17 mouse cellular contexts compared by ENCODE assay signal in the genomic region with DNA sequence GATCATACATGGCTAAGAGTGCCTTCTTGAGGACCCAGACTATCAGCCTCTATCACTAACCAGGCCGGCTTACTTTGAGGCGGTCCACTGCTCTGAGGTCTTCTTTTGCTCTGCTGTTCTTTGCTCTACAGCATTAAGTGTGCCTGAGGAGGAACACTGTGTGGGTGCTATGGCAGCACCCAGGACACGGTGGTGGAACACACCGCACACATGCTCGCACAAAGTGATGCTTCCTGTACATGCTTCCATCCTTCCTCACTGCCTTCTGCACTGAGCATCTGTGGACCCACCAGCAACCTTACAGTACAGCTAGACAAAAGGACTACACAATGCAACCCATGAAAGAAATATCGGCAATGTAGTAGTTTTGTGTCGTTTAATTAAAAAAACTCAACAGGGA. TPM values are rescaled to one million over a fixed set of nuclear protein-coding genes. Genes with fewer than 3 reads are reported as not detected.
DNase-seq lines count a peak whose midpoint lies in the region; ATAC-seq and TF ChIP-seq lines count a peak whose summit lies in the region.
"Had no signal": no experiment of that assay in that cellular context is flagged by ENCODE, and none has a peak within 500 bp of the region (broad histone marks: within the 10 kb centered on the region; RNA-seq: fewer than 3 reads in every experiment).

No protein-coding gene starts in this region.

- DNase-seq in embryonic facial prominence, embryonic 10.5 days (ENCODE audit: low spot score), result no peak
- no peak for DNase-seq in heart, postnatal 4 days
- DNase-seq in lung, embryonic 14.5 days, result no peak
- no peak for DNase-seq in lung, postnatal 0 days (ENCODE audit: low spot score)
- DNase-seq in left cerebral cortex, adult 8-10 months (ENCODE audit: low spot score in 2 of 2), result no peak
- DNase-seq: cerebellum, adult 2 months; liver had no signal

- TF ChIP-seq EP300 in lung, postnatal 0 days (IDR thresholded peaks at IDR 0.05), result no peak

- no peak for TF ChIP-seq CTCF in lung, embryonic 14.5 days (IDR thresholded peaks at IDR 0.05; ENCODE audit: low read depth)
- no peak for TF ChIP-seq CTCF in lung, postnatal 0 days (IDR thresholded peaks at IDR 0.05)

- no peaks in the 10 kb centered on the region for H3K27me3 ChIP-seq in embryonic facial prominence, embryonic 13.5 days
- H3K27me3 ChIP-seq in embryonic facial prominence, embryonic 10.5 days (replicated peaks; ENCODE audit: low read depth, poor library complexity, severe bottlenecking), result no peaks in the 10 kb centered on the region
- no peaks in the 10 kb centered on the region for H3K27me3 ChIP-seq in heart, embryonic 16.5 days (ENCODE audit: control insufficient read depth, insufficient read depth, low read length)
- no peaks in the 10 kb centered on the region for H3K27me3 ChIP-seq in lung, embryonic 14.5 days (ENCODE audit: insufficient read depth, low read length)
- H3K27me3 ChIP-seq in lung, postnatal 0 days (replicated peaks; ENCODE audit: insufficient read depth, low read length), result no peaks in the 10 kb centered on the region
- H3K27me3 ChIP-seq in limb, embryonic 15.5 days, result no peaks in the 10 kb centered on the region
- H3K27me3 ChIP-seq: neural tube, embryonic 13.5 days had no signal

- peaks cover 11% of the 10 kb centered on the region for H3K4me1 ChIP-seq in embryonic facial prominence, embryonic 13.5 days
- H3K4me1 ChIP-seq in embryonic facial prominence, embryonic 10.5 days, result 0 out of 2 replicates have a peak, but pooled peaks cover 6% of the 10 kb centered on the region
- H3K4me1 ChIP-seq in heart, embryonic 16.5 days (ENCODE audit: control insufficient read depth, insufficient read depth, low read length), result peaks cover 13% of the 10 kb centered on the region
- peaks cover 4% of the 10 kb centered on the region; the same call in 1 of the 2 replicates for H3K4me1 ChIP-seq in lung, embryonic 14.5 days (ENCODE audit: insufficient read depth)
- no peaks in the 10 kb centered on the region for H3K4me1 ChIP-seq in lung, postnatal 0 days (ENCODE audit: insufficient read depth, low read depth, low read length)
- peaks cover 7% of the 10 kb centered on the region for H3K4me1 ChIP-seq in limb, embryonic 15.5 days
- H3K4me1 ChIP-seq: neural tube, embryonic 13.5 days had no signal

- H3K9me3 ChIP-seq in embryonic facial prominence, embryonic 13.5 days, result peaks cover 11% of the 10 kb centered on the region; the same call in 1 of the 2 replicates
- peaks cover 12% of the 10 kb centered on the region for H3K9me3 ChIP-seq in embryonic facial prominence, embryonic 10.5 days
- H3K9me3 ChIP-seq in heart, embryonic 16.5 days (replicated peaks; ENCODE audit: control insufficient read depth, low read length), result peaks cover 4% of the 10 kb centered on the region; the same call in 1 of the 2 replicates
- H3K9me3 ChIP-seq in lung, embryonic 14.5 days (ENCODE audit: low read depth, low read length), result no peaks in the 10 kb centered on the region
- H3K9me3 ChIP-seq in lung, postnatal 0 days (ENCODE audit: low read length), result no peaks in the 10 kb centered on the region
- no peaks in the 10 kb centered on the region for H3K9me3 ChIP-seq in limb, embryonic 15.5 days

- no peak overlapping the region for H3K9ac ChIP-seq in embryonic facial prominence, embryonic 13.5 days
- H3K9ac ChIP-seq in heart, embryonic 16.5 days (ENCODE audit: low read length), result no peak overlapping the region
- no peak overlapping the region for H3K9ac ChIP-seq in lung, embryonic 14.5 days
- no peak overlapping the region for H3K9ac ChIP-seq in lung, postnatal 0 days (replicated peaks; ENCODE audit: low read depth)
- no peak overlapping the region for H3K9ac ChIP-seq in limb, embryonic 15.5 days
- H3K9ac ChIP-seq: neural tube, embryonic 13.5 days had no signal

- no peak overlapping the region for H3K4me3 ChIP-seq in embryonic facial prominence, embryonic 13.5 days
- no peak overlapping the region for H3K4me3 ChIP-seq in embryonic facial prominence, embryonic 10.5 days
- no peak overlapping the region for H3K4me3 ChIP-seq in heart, embryonic 16.5 days (ENCODE audit: low read length)
- H3K4me3 ChIP-seq in lung, embryonic 14.5 days (ENCODE audit: low read depth, low read length), result no peak overlapping the region
- no peak overlapping the region for H3K4me3 ChIP-seq in lung, postnatal 0 days (ENCODE audit: low read depth, low read length)
- H3K4me3 ChIP-seq in limb, embryonic 15.5 days, result no peak overlapping the region
- H3K4me3 ChIP-seq: hindbrain, embryonic 10.5 days; neural tube, embryonic 13.5 days had no signal

- ATAC-seq in embryonic facial prominence, embryonic 13.5 days (ENCODE audit: insufficient number of reproducible peaks, insufficient read depth, low FRiP score, low TSS enrichment, low read depth), result no peak
- ATAC-seq in heart, embryonic 16.5 days (replicated peaks; ENCODE audit: extremely low read depth, insufficient read depth, low FRiP score), result 0 out of 2 replicates have a peak, but pooled peaks have one; percentile 8
- ATAC-seq in lung, embryonic 14.5 days (ENCODE audit: insufficient read depth), result peak; percentile 35; the same call in 1 of the 2 replicates
- no peak for ATAC-seq in lung, postnatal 0 days
- no peak for ATAC-seq in limb, embryonic 15.5 days (ENCODE audit: insufficient number of reproducible peaks, low FRiP score, low TSS enrichment, low read depth)

- peak overlapping the region; percentile 69 for H3K27ac ChIP-seq in embryonic facial prominence, embryonic 13.5 days
- no peak overlapping the region for H3K27ac ChIP-seq in embryonic facial prominence, embryonic 10.5 days (replicated peaks)
- H3K27ac ChIP-seq in heart, embryonic 16.5 days (ENCODE audit: low read length), result 0 out of 2 replicates have a peak overlapping the region, but pooled peaks have one; percentile 41
- H3K27ac ChIP-seq in lung, embryonic 14.5 days (ENCODE audit: low read depth), result peak overlapping the region; percentile 50; the same call in 1 of the 2 replicates
- H3K27ac ChIP-seq in lung, postnatal 0 days (ENCODE audit: low read length), result no peak overlapping the region
- peak overlapping the region; percentile 43; the same call in 1 of the 2 replicates for H3K27ac ChIP-seq in limb, embryonic 15.5 days
- H3K27ac ChIP-seq: hindbrain, embryonic 10.5 days had no signal

- 95% methylated on average over 7 of the region's 7 CpGs for WGBS in embryonic facial prominence, embryonic 13.5 days
- 96% methylated on average over 7 of the region's 7 CpGs for WGBS in embryonic facial prominence, embryonic 10.5 days
- WGBS in heart, embryonic 16.5 days, result 92% methylated on average over 7 of the region's 7 CpGs
- WGBS in lung, embryonic 14.5 days, result 95% methylated on average over 7 of the region's 7 CpGs
- 91% methylated on average over 7 of the region's 7 CpGs for WGBS in lung, postnatal 0 days
- 93% methylated on average over 7 of the region's 7 CpGs for WGBS in limb, embryonic 15.5 days

- H3K36me3 ChIP-seq in embryonic facial prominence, embryonic 13.5 days, result peaks cover 46% of the 10 kb centered on the region
- peaks cover 76% of the 10 kb centered on the region for H3K36me3 ChIP-seq in embryonic facial prominence, embryonic 10.5 days (replicated peaks)
- peaks cover 43% of the 10 kb centered on the region for H3K36me3 ChIP-seq in heart, embryonic 16.5 days (ENCODE audit: control insufficient read depth, insufficient read depth)
- H3K36me3 ChIP-seq in lung, embryonic 14.5 days (ENCODE audit: insufficient read depth), result peaks cover 62% of the 10 kb centered on the region
- H3K36me3 ChIP-seq in lung, postnatal 0 days (ENCODE audit: insufficient read depth, low read length), result peaks cover 29% of the 10 kb centered on the region
- peaks cover 55% of the 10 kb centered on the region for H3K36me3 ChIP-seq in limb, embryonic 15.5 days

- H3K4me2 ChIP-seq in embryonic facial prominence, embryonic 13.5 days, result no peak overlapping the region
- H3K4me2 ChIP-seq in heart, embryonic 16.5 days (ENCODE audit: low read depth, low read length), result no peak overlapping the region
- no peak overlapping the region for H3K4me2 ChIP-seq in lung, embryonic 14.5 days
- no peak overlapping the region for H3K4me2 ChIP-seq in lung, postnatal 0 days (replicated peaks; ENCODE audit: low read depth, low read length)
- H3K4me2 ChIP-seq in limb, embryonic 15.5 days, result no peak overlapping the region
- H3K4me2 ChIP-seq: neural tube, embryonic 13.5 days had no signal

RNA-seq across cellular contexts. Expression of a gene that starts 15.4 kb away (rescaled TPM):
- polyA plus RNA-seq in embryonic facial prominence, embryonic 13.5 days (2015; fragmentation: Nextera tagmentation; extraction: Ambion mirVana), result 339 and 403 TPM in 2 replicates
- 270 and 301 TPM in 2 replicates for polyA plus RNA-seq in embryonic facial prominence, embryonic 10.5 days (2016; fragmentation: Nextera tagmentation; extraction: Ambion mirVana)
- polyA plus RNA-seq in heart, embryonic 16.5 days (2015; fragmentation: Nextera tagmentation; extraction: Ambion mirVana), result 121 and 123 TPM in 2 replicates
- total RNA-seq in heart, postnatal 4 days (2021), result 10 to 100 TPM; 67.1 to 82.1 TPM
- polyA plus RNA-seq in lung, embryonic 14.5 days (2014; fragmentation: Nextera tagmentation; extraction: Ambion mirVana), result 266 and 274 TPM in 2 replicates
- 134 and 144 TPM in 2 replicates for polyA plus RNA-seq in lung, postnatal 0 days (2015; fragmentation: Nextera tagmentation; extraction: Ambion mirVana)
- polyA plus RNA-seq in limb, embryonic 15.5 days (2015; fragmentation: Nextera tagmentation; extraction: Ambion mirVana), result 248 and 274 TPM in 2 replicates
- 10 to 100 TPM; 67.0 to 96.0 (median 77.4) TPM for total RNA-seq in left cerebral cortex, adult 8-10 months (2022)

RNA-seq across cellular contexts. Expression of a gene that starts 57.7 kb away (rescaled TPM):
- polyA plus RNA-seq in embryonic facial prominence, embryonic 13.5 days (2015; fragmentation: Nextera tagmentation; extraction: Ambion mirVana), result not detected in 2 replicates
- not detected in 2 replicates for polyA plus RNA-seq in embryonic facial prominence, embryonic 10.5 days (2016; fragmentation: Nextera tagmentation; extraction: Ambion mirVana)
- polyA plus RNA-seq in heart, embryonic 16.5 days (2015; fragmentation: Nextera tagmentation; extraction: Ambion mirVana), result not detected in 2 replicates
- total RNA-seq in heart, postnatal 4 days (2021), result not detected
- polyA plus RNA-seq in lung, embryonic 14.5 days (2014; fragmentation: Nextera tagmentation; extraction: Ambion mirVana), result not detected in 2 replicates
- polyA plus RNA-seq in lung, postnatal 0 days (2015; fragmentation: Nextera tagmentation; extraction: Ambion mirVana), result not detected in 2 replicates
- not detected in 2 replicates for polyA plus RNA-seq in limb, embryonic 15.5 days (2015; fragmentation: Nextera tagmentation; extraction: Ambion mirVana)
- 1 to 10 TPM in 1 of 4 experiments, under 1 TPM in 2, not detected in 1; 0.74 to 2.0 (median 0.98) TPM for total RNA-seq in left cerebral cortex, adult 8-10 months (2022)
- total RNA-seq: adrenal gland, postnatal 14 days; forebrain, postnatal 0 days; megakaryocyte-erythroid progenitor cell, adult 5-6 weeks; midbrain, postnatal 0 days had no signal
- polyA plus RNA-seq: cerebellum, adult 2 months; cortical plate, adult 2 months; forebrain, postnatal 0 days; hindbrain, embryonic 10.5 days; neural tube, embryonic 13.5 days had no signal

Comparison
In these comparisons a context has a peak if more than half of its experiments do, and no peak if none do; other contexts are left out.
1. ATAC-seq: peak in heart, embryonic 16.5 days (single experiment) and lung, embryonic 14.5 days (single experiment); none in embryonic facial prominence, embryonic 13.5 days (single experiment), lung, postnatal 0 days (single experiment) and limb, embryonic 15.5 days (single experiment).
2. H3K27ac ChIP-seq: peak in embryonic facial prominence, embryonic 13.5 days (single experiment), heart, embryonic 16.5 days (single experiment), lung, embryonic 14.5 days (single experiment) and limb, embryonic 15.5 days (single experiment); none in embryonic facial prominence, embryonic 10.5 days (single experiment) and lung, postnatal 0 days (single experiment).